Mouse (Mus musculus): ENCODE measurements around the gene Mbd5. TPM values are rescaled to one million over a fixed set of nuclear protein-coding genes. Genes with fewer than 3 reads are reported as not detected.

Gene Mbd5
- polyA plus RNA-seq, 1 experiment, result 17.4 TPM

- TF ChIP-seq CTCF (IDR thresholded peaks at IDR 0.05; ENCODE audit: control insufficient read depth, insufficient read depth, low read length) (no peak), POLR2A (IDR thresholded peaks at IDR 0.05; ENCODE audit: borderline replicate concordance, control insufficient read depth, low read depth, low read length) (no peak)
- H3K27ac ChIP-seq (ENCODE audit: control insufficient read depth, insufficient read depth, low read depth, low read length, poor library complexity), result no peak overlapping the region
- no peaks in the 10 kb centered on the region for H3K4me1 ChIP-seq (ENCODE audit: control insufficient read depth, insufficient read depth, low read length)
- H3K4me3 ChIP-seq (replicated peaks; ENCODE audit: control insufficient read depth, low read depth, low read length), result no peak overlapping the region
Measured at GRCm38 (mm10) chr2:49096765-49097164, 147.5 kb downstream of the Mbd5 start.

GRCm38 (mm10) chr2:49108906-49109305, 159.6 kb downstream of the Mbd5 start:
- H3K4me3 ChIP-seq (replicated peaks; ENCODE audit: control insufficient read depth, low read depth, low read length), result no peak overlapping the region
- H3K4me1 ChIP-seq (ENCODE audit: control insufficient read depth, insufficient read depth, low read length), result no peaks in the 10 kb centered on the region
- no peak overlapping the region for H3K27ac ChIP-seq (ENCODE audit: control insufficient read depth, insufficient read depth, low read depth, low read length, poor library complexity)
- no peak for TF ChIP-seq POLR2A (IDR thresholded peaks at IDR 0.05; ENCODE audit: borderline replicate concordance, control insufficient read depth, low read depth, low read length)
- TF ChIP-seq CTCF (IDR thresholded peaks at IDR 0.05; ENCODE audit: control insufficient read depth, insufficient read depth, low read length), result no peak

- Histone ChIP-seq H3K4me1 (ENCODE audit: control insufficient read depth, insufficient read depth, low read length) (no peaks in the 10 kb centered on the region), H3K27ac (ENCODE audit: control insufficient read depth, insufficient read depth, low read depth, low read length, poor library complexity) (no peak overlapping the region), H3K4me3 (replicated peaks; ENCODE audit: control insufficient read depth, low read depth, low read length) (no peak overlapping the region)
- WGBS, result 86% methylated on average over 6 of the region's 6 CpGs
- TF ChIP-seq POLR2A (IDR thresholded peaks at IDR 0.05; ENCODE audit: borderline replicate concordance, control insufficient read depth, low read depth, low read length), result no peak
- no peak for TF ChIP-seq CTCF (IDR thresholded peaks at IDR 0.05; ENCODE audit: control insufficient read depth, insufficient read depth, low read length)
Measured at GRCm38 (mm10) chr2:49119875-49120274, 170.6 kb downstream of the Mbd5 start.

GRCm38 (mm10) chr2:49121603-49122002, 172.3 kb downstream of the Mbd5 start:
- Histone ChIP-seq H3K4me1 (ENCODE audit: control insufficient read depth, insufficient read depth, low read length) (no peaks in the 10 kb centered on the region), H3K27ac (ENCODE audit: control insufficient read depth, insufficient read depth, low read depth, low read length, poor library complexity) (no peak overlapping the region), H3K4me3 (replicated peaks; ENCODE audit: control insufficient read depth, low read depth, low read length) (no peak overlapping the region)
- no peak for TF ChIP-seq POLR2A (IDR thresholded peaks at IDR 0.05; ENCODE audit: borderline replicate concordance, control insufficient read depth, low read depth, low read length)
- TF ChIP-seq CTCF (IDR thresholded peaks at IDR 0.05; ENCODE audit: control insufficient read depth, insufficient read depth, low read length), result no peak
- 45% methylated on average over 3 of the region's 3 CpGs for WGBS

GRCm38 (mm10) chr2:49142186-49142585, 192.9 kb downstream of the Mbd5 start:
- no peak for TF ChIP-seq POLR2A (IDR thresholded peaks at IDR 0.05; ENCODE audit: borderline replicate concordance, control insufficient read depth, low read depth, low read length)
- TF ChIP-seq CTCF (IDR thresholded peaks at IDR 0.05; ENCODE audit: control insufficient read depth, insufficient read depth, low read length), result no peak
- Histone ChIP-seq H3K27ac (ENCODE audit: control insufficient read depth, insufficient read depth, low read depth, low read length, poor library complexity) (no peak overlapping the region), H3K4me3 (replicated peaks; ENCODE audit: control insufficient read depth, low read depth, low read length) (no peak overlapping the region), H3K4me1 (ENCODE audit: control insufficient read depth, insufficient read depth, low read length) (no peaks in the 10 kb centered on the region)
- WGBS, result 67% methylated on average over 3 of the region's 3 CpGs

- no peaks in the 10 kb centered on the region for H3K4me1 ChIP-seq (ENCODE audit: control insufficient read depth, insufficient read depth, low read length)
- 13% methylated on average over 1 of the region's 1 CpGs for WGBS
- no peak overlapping the region for H3K4me3 ChIP-seq (replicated peaks; ENCODE audit: control insufficient read depth, low read depth, low read length)
- no peak overlapping the region for H3K27ac ChIP-seq (ENCODE audit: control insufficient read depth, insufficient read depth, low read depth, low read length, poor library complexity)
- TF ChIP-seq CTCF (IDR thresholded peaks at IDR 0.05; ENCODE audit: control insufficient read depth, insufficient read depth, low read length) (no peak), POLR2A (IDR thresholded peaks at IDR 0.05; ENCODE audit: borderline replicate concordance, control insufficient read depth, low read depth, low read length) (no peak)
Measured at GRCm38 (mm10) chr2:49153649-49154048, 204.3 kb downstream of the Mbd5 start.

- WGBS, result 69% methylated on average over 5 of the region's 5 CpGs
- Histone ChIP-seq H3K27ac (ENCODE audit: control insufficient read depth, insufficient read depth, low read depth, low read length, poor library complexity) (no peak overlapping the region), H3K4me3 (replicated peaks; ENCODE audit: control insufficient read depth, low read depth, low read length) (no peak overlapping the region), H3K4me1 (ENCODE audit: control insufficient read depth, insufficient read depth, low read length) (no peaks in the 10 kb centered on the region)
- no peak for TF ChIP-seq CTCF (IDR thresholded peaks at IDR 0.05; ENCODE audit: control insufficient read depth, insufficient read depth, low read length)
- no peak for TF ChIP-seq POLR2A (IDR thresholded peaks at IDR 0.05; ENCODE audit: borderline replicate concordance, control insufficient read depth, low read depth, low read length)
Measured at GRCm38 (mm10) chr2:49160232-49160947, 211.1 kb downstream of the Mbd5 start.

GRCm38 (mm10) chr2:49169766-49170165, 220.5 kb downstream of the Mbd5 start:
- TF ChIP-seq POLR2A (IDR thresholded peaks at IDR 0.05; ENCODE audit: borderline replicate concordance, control insufficient read depth, low read depth, low read length) (no peak), CTCF (IDR thresholded peaks at IDR 0.05; ENCODE audit: control insufficient read depth, insufficient read depth, low read length) (no peak)
- 88% methylated on average over 3 of the region's 3 CpGs for WGBS
- H3K4me1 ChIP-seq (ENCODE audit: control insufficient read depth, insufficient read depth, low read length), result no peaks in the 10 kb centered on the region
- H3K27ac ChIP-seq (ENCODE audit: control insufficient read depth, insufficient read depth, low read depth, low read length, poor library complexity), result no peak overlapping the region
- H3K4me3 ChIP-seq (replicated peaks; ENCODE audit: control insufficient read depth, low read depth, low read length), result no peak overlapping the region

- H3K27ac ChIP-seq (ENCODE audit: control insufficient read depth, insufficient read depth, low read depth, low read length, poor library complexity), result no peak overlapping the region
- TF ChIP-seq POLR2A (IDR thresholded peaks at IDR 0.05; ENCODE audit: borderline replicate concordance, control insufficient read depth, low read depth, low read length), result no peak
- no peak for TF ChIP-seq CTCF (IDR thresholded peaks at IDR 0.05; ENCODE audit: control insufficient read depth, insufficient read depth, low read length)
- WGBS, result 68% methylated on average over 3 of the region's 3 CpGs
- H3K4me1 ChIP-seq (ENCODE audit: control insufficient read depth, insufficient read depth, low read length), result no peaks in the 10 kb centered on the region
- no peak overlapping the region for H3K4me3 ChIP-seq (replicated peaks; ENCODE audit: control insufficient read depth, low read depth, low read length)
Measured at GRCm38 (mm10) chr2:49177015-49177414, 227.7 kb downstream of the Mbd5 start.

All from bone marrow, adult 2 months (tissue).